Mouse (Mus musculus) liver, embryonic 14.5 days (tissue): Measurements from ENCODE around the gene Sept5. TPM values are rescaled to one million over a fixed set of nuclear protein-coding genes. Genes with fewer than 3 reads are reported as not detected.

Experiments used
- ATAC-seq: fragments of 200-750 bp; cut with Nextera tagmentation; 2 replicates; pipeline ENCODE4 v1.8.0; 2017; ENCODE audit warnings: moderate number of reproducible peaks, mild to moderate bottlenecking, moderate library complexity; ENCODE audit not compliant: insufficient read depth
- DNase-seq, 3 experiments: peaks; one replicate each; pipeline ENCODE4 v3.0.0-alpha.2; 2012 to 2013; ENCODE audit warnings: low read depth in 3 of 3, low spot score in 3 of 3
- H3K27ac ChIP-seq: fragments of 300-500 bp; sonication (generic); 2 replicates; pipeline ENCODE4 v1.5.1; 2014; ENCODE audit warnings: moderate library complexity, mild to moderate bottlenecking, control low read depth, inconsistent platforms
- H3K27me3 ChIP-seq: fragments of 300-500 bp; sonication (generic); 2 replicates; pipeline ENCODE4 v1.6.1; 2014; ENCODE audit warnings: mild to moderate bottlenecking, low read length, moderate library complexity; ENCODE audit not compliant: control insufficient read depth, insufficient read depth
- H3K36me3 ChIP-seq: fragments of 300-500 bp; sonication (generic); replicated peaks from 2 replicates; pipeline ENCODE4 v1.6.1; 2014; ENCODE audit warnings: low read depth; ENCODE audit not compliant: control insufficient read depth, insufficient read depth
- H3K4me1 ChIP-seq, 2 experiments: fragments of 200-500 bp in 1 of 2; fragments of 300-500 bp in 1 of 2; sonication (generic) in 1 of 2; replicated peaks; 2 replicates each; pipeline ENCODE4 v1.6.1; 2012 to 2014; ENCODE audit warnings: antibody characterized with exemption in 1 of 2, inconsistent platforms in 1 of 2, low read length in 1 of 2; ENCODE audit not compliant: control insufficient read depth in 2 of 2, insufficient read depth in 2 of 2
- H3K4me2 ChIP-seq: fragments of 300-500 bp; sonication (generic); 2 replicates; pipeline ENCODE4 v1.6.1; 2014; ENCODE audit warnings: low read depth, mild to moderate bottlenecking, control low read depth, moderate library complexity
- H3K4me3 ChIP-seq, 2 experiments: fragments of 200-500 bp in 1 of 2; fragments of 300-500 bp in 1 of 2; sonication (generic) in 1 of 2; 2 replicates each; pipeline ENCODE4 v1.5.1; 2012 to 2014; ENCODE audit warnings: low read depth in 2 of 2, low read length in 2 of 2, mild to moderate bottlenecking in 2 of 2, control low read depth in 1 of 2, inconsistent platforms in 1 of 2, moderate library complexity in 1 of 2; ENCODE audit not compliant: insufficient read depth in 1 of 2
- H3K9ac ChIP-seq: fragments of 300-500 bp; sonication (generic); replicated peaks from 2 replicates; pipeline ENCODE4 v1.6.1; 2014; ENCODE audit warnings: mild to moderate bottlenecking, control low read depth, moderate library complexity
- H3K9me3 ChIP-seq: fragments of 300-500 bp; sonication (generic); 2 replicates; pipeline ENCODE4 v1.6.1; 2016; ENCODE audit warnings: low read length, mixed read lengths; ENCODE audit not compliant: control insufficient read depth
- CTCF ChIP-seq: IDR thresholded peaks from 2 replicates; pipeline ENCODE4 v1.5.1; 2016; ENCODE audit warnings: antibody characterized with exemption, low read depth, control low read depth
- EP300 ChIP-seq: IDR thresholded peaks from 2 replicates; pipeline ENCODE4 v1.6.1; 2016; ENCODE audit warnings: antibody characterized with exemption, low read depth
- WGBS: fragments of 180-500 bp; shearing (Covaris S2); extraction: QIAGEN DNeasy Blood & Tissue Kit; methylation state at CpG from one replicate; pipeline ENCODE4 v1.1.7; 2014; ENCODE audit not compliant: insufficient replicate concordance; 5-methylcytosine and 5-hydroxymethylcytosine counted together
- polyA plus RNA-seq, 2 experiments: library from polyadenylated mRNA; depleted of rRNA in 1 of 2; stranded (reverse) in 1 of 2; unstranded in 1 of 2; fragments of >200 nt; fragmentation: Nextera tagmentation in 1 of 2; extraction: Ambion mirVana in 1 of 2; gene quantifications; 2 replicates each; pipeline versions ENCODE4 v1.2.1 to v1.2.3; 2012 to 2014

The Sept5 gene
- polyA plus RNA-seq, 2 experiments, result 1.6 to 2.2 TPM

DNA sequence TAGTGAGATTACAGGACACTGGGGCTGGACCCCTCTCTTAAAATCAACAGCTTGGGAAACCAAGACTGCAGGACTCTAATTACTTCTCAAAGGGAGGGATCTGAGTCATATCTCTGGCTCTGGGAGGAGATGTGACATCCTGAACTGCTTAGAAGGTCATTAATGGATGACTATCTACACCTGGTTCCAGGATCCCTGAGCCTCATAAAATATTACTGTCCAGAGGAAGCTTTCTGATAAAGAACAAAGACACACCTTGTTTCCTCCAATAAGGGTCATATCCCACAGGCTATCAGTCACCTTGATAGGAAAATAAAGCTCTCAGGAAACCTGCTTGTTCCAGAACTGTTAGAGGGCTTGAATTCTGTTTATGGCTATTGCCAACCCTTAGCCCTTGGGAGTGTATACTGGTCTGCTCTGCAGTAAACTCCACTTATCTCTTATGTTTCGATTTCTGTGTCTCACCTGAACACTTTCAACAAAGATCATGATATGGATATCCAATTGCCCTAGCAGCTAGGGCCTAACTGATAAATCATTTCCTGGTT lies 9.7 kb upstream of the Sept5 start:
- ATAC-seq, result no peak
- no peak for DNase-seq
- H3K27ac ChIP-seq, result no peak overlapping the region

DNA sequence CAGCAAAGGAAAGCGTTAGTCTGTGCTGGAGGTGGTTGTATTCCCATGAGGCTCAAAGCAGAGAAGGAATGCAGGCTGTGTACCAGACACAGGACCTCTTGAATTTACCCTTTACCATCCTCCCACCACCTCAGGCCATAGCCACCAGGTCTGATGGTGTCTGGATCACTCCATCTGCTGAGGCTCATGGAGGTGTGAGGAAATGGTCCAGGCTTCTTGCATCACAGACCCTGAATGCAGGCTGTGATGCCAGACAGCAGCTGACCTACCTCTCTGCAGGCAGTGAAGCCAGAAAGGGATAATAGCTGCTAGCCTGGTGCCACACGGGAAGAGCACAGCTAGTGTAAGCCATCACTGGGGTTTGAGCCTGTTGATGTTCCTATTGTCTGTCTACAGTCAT lies 8.6 kb upstream of the Sept5 start:
- Histone ChIP-seq H3K4me2 (no peak overlapping the region), H3K36me3 (no peaks in the 10 kb centered on the region), H3K9me3 (no peaks in the 10 kb centered on the region), H3K4me3 (no peak overlapping the region), H3K9ac (no peak overlapping the region), H3K27ac (no peak overlapping the region), H3K27me3 (no peaks in the 10 kb centered on the region), H3K4me1 (no peaks in the 10 kb centered on the region)
- TF ChIP-seq EP300 (no peak), CTCF (no peak)
- ATAC-seq (no peak), DNase-seq (no peak)
- 35% methylated on average over 2 of the region's 2 CpGs for WGBS

More for the DNA sequence above, 9.7 kb upstream of the Sept5 start:
- no peak overlapping the region for H3K4me2 ChIP-seq
- no peaks in the 10 kb centered on the region for H3K4me1 ChIP-seq
- no peak overlapping the region for H3K9ac ChIP-seq
- TF ChIP-seq CTCF (no peak), EP300 (no peak)
- no peaks in the 10 kb centered on the region for H3K27me3 ChIP-seq
- no peaks in the 10 kb centered on the region for H3K9me3 ChIP-seq
- 39% methylated on average over 1 of the region's 1 CpGs for WGBS
- no peaks in the 10 kb centered on the region for H3K36me3 ChIP-seq
- no peak overlapping the region for H3K4me3 ChIP-seq

DNA sequence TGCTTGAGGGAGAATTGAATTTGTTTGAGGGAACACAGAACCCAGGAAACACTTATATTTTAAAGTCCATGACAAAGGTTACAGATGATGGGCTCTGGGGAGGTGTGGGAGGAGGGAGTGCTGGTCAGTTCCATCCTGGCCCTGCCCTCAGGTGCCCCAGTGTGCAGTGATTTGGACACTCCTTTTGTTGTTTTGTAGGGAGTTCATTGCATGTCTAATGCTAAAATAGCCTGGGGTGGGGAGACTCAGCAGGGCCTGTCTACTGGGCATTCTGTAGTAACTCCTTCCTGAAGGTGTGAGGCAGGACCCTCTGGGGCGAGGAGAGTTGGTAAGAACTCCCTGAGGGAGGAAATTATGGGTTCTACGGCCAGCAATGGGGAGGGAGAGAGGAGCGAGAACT lies 7.0 kb upstream of the Sept5 start:
- 44% methylated on average over 3 of the region's 3 CpGs for WGBS

DNA sequence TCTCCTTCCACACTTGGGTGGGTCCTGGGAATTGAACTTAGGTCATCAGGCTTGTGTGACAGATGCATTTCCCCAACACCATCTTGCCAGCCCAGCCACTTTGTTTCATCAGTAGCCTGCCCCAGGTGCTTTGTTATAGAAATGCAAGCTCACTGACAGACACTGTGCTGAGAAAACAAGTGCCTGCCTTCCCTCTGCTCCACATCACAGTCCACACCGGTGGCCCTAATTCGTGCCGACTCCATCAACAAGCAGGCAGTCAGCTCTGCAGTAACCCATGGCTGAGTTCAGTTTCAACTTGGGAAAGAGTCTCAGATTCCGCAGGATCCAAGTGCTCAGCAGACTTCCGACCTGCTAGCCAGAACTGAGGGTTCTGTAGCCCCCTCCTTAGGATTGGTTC lies 6.6 kb upstream of the Sept5 start:
- no peak for ATAC-seq
- 65% methylated on average over 5 of the region's 5 CpGs for WGBS
- no peaks in the 10 kb centered on the region for H3K27me3 ChIP-seq

More for the DNA sequence above, 7.0 kb upstream of the Sept5 start:
- H3K4me1 ChIP-seq, result no peaks in the 10 kb centered on the region
- ATAC-seq (no peak), DNase-seq (no peak)
- no peaks in the 10 kb centered on the region for H3K9me3 ChIP-seq
- H3K27me3 ChIP-seq, result no peaks in the 10 kb centered on the region
- no peaks in the 10 kb centered on the region for H3K36me3 ChIP-seq
- no peak overlapping the region for H3K27ac ChIP-seq
- no peak overlapping the region for H3K9ac ChIP-seq
- H3K4me3 ChIP-seq, result no peak overlapping the region
- H3K4me2 ChIP-seq, result no peak overlapping the region
- no peak for TF ChIP-seq CTCF
- TF ChIP-seq EP300, result no peak

DNA sequence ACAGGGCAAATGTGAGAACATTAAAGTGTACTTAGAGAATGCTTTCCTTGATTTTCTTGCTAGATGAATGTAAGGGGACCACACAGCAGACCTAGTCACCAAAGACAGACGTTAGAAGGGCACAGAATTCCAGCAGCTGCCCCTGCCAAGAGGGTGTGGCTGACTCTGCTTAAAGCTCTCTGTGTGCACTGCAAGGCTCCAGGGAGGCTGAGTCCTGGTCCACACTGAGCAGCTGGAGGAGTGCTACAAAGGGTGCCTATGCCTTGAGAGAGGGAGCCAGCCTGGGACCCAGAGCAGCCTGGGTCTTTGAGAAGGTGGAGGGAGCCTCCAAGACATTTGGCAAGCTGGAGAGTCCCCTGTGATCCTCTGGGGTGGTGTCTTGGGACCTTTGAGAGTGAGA lies 3.6 kb upstream of the Sept5 start:
- Histone ChIP-seq H3K36me3 (no peaks in the 10 kb centered on the region), H3K9me3 (no peaks in the 10 kb centered on the region), H3K9ac (no peak overlapping the region), H3K4me2 (no peak overlapping the region), H3K4me1 (no peaks in the 10 kb centered on the region; a peak in 1 of 4 replicates), H3K27me3 (peaks cover 28% of the 10 kb centered on the region), H3K4me3 (no peak overlapping the region), H3K27ac (no peak overlapping the region)
- ATAC-seq (no peak), DNase-seq (no peak)
- WGBS, result 31% methylated on average over 1 of the region's 1 CpGs
- TF ChIP-seq CTCF (no peak), EP300 (no peak)

More for the DNA sequence above, 6.6 kb upstream of the Sept5 start:
- H3K4me2 ChIP-seq, result no peak overlapping the region
- no peak overlapping the region for H3K9ac ChIP-seq
- no peak for DNase-seq
- no peaks in the 10 kb centered on the region for H3K9me3 ChIP-seq
- no peak overlapping the region for H3K4me3 ChIP-seq
- H3K27ac ChIP-seq, result no peak overlapping the region
- no peaks in the 10 kb centered on the region for H3K36me3 ChIP-seq
- TF ChIP-seq CTCF (no peak), EP300 (no peak)
- H3K4me1 ChIP-seq, result no peaks in the 10 kb centered on the region; a peak in 1 of 4 replicates

DNA sequence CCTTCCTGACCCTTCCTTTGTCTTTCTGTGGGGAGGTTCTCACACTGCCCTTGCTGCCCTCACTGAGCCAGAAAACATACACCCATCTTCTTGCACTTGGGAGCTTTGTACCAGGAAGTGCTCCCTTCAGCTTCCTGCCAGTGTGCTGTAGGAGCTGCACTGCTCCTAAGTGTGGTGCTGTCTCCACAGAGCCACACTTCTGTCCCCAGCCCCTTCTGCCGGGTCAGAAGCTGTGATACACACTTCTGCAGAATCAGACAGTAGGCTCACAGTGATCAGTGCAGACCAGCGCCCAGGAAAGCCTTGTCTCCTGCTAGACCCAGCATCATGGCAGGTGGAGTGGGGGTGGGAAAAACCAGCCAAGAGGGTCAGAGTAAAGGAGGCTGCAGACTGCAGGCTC lies 3.1 kb upstream of the Sept5 start:
- no peak overlapping the region for H3K4me2 ChIP-seq
- no peak overlapping the region for H3K4me3 ChIP-seq
- no peaks in the 10 kb centered on the region; a peak in 1 of 4 replicates for H3K4me1 ChIP-seq
- no peak overlapping the region for H3K27ac ChIP-seq
- 34% methylated on average over 2 of the region's 2 CpGs for WGBS
- no peaks in the 10 kb centered on the region for H3K36me3 ChIP-seq
- no peak for TF ChIP-seq EP300
- TF ChIP-seq CTCF, result no peak
- DNase-seq (no peak), ATAC-seq (no peak)
- no peaks in the 10 kb centered on the region for H3K9me3 ChIP-seq
- H3K9ac ChIP-seq, result no peak overlapping the region
- H3K27me3 ChIP-seq, result peaks cover 33% of the 10 kb centered on the region
